Mouse (Mus musculus) hindbrain, embryonic 15.5 days (tissue): Measurements from ENCODE around the gene 2810021J22Rik. TPM values are rescaled to one million over a fixed set of nuclear protein-coding genes. Genes with fewer than 3 reads are reported as not detected.
"Not testable (repeated sequence)": the region's sequence is repeated elsewhere in the genome, so short reads cannot be mapped to it uniquely, and the experiment has no call there.

Source experiments
- ATAC-seq: fragments of 200-750 bp; cut with Nextera tagmentation; 2 replicates; pipeline ENCODE4 v1.8.0; 2017; ENCODE audit warnings: low read depth, moderate number of reproducible peaks, moderate TSS enrichment; ENCODE audit not compliant: low FRiP score
- H3K27ac ChIP-seq: fragments of 300-500 bp; sonication (generic); replicated peaks from 2 replicates; pipeline ENCODE4 v1.5.1; 2015; ENCODE audit warnings: mild to moderate bottlenecking, inconsistent platforms
- H3K27me3 ChIP-seq: fragments of 300-500 bp; sonication (generic); 2 replicates; pipeline ENCODE4 v1.6.1; 2015; ENCODE audit warnings: control low read depth, inconsistent platforms
- H3K36me3 ChIP-seq: fragments of 300-500 bp; sonication (generic); 2 replicates; pipeline ENCODE4 v1.6.1; 2015; ENCODE audit warnings: control low read depth, inconsistent platforms
- H3K4me1 ChIP-seq: fragments of 300-500 bp; sonication (generic); replicated peaks from 2 replicates; pipeline ENCODE4 v1.6.1; 2015; ENCODE audit warnings: control low read depth, inconsistent platforms
- H3K4me2 ChIP-seq: fragments of 300-500 bp; sonication (generic); 2 replicates; pipeline ENCODE4 v1.6.1; 2015; ENCODE audit warnings: moderate library complexity, mild to moderate bottlenecking, inconsistent platforms
- H3K4me3 ChIP-seq: fragments of 300-500 bp; sonication (generic); 2 replicates; pipeline ENCODE4 v1.5.1; 2015; ENCODE audit warnings: mild to moderate bottlenecking, inconsistent platforms
- H3K9ac ChIP-seq: fragments of 300-500 bp; sonication (generic); 2 replicates; pipeline ENCODE4 v1.6.1; 2015; ENCODE audit warnings: inconsistent platforms
- H3K9me3 ChIP-seq: fragments of 300-500 bp; sonication (generic); 2 replicates; pipeline ENCODE4 v1.6.1; 2016; ENCODE audit warnings: control low read depth, inconsistent platforms
- WGBS: fragments of 180-500 bp; shearing (Covaris S2); methylation state at CpG from one replicate; pipeline ENCODE4 v1.1.7; 2015; 5-methylcytosine and 5-hydroxymethylcytosine counted together
- polyA plus RNA-seq: library from polyadenylated mRNA; unstranded; fragments of >200 nt; fragmentation: Nextera tagmentation; extraction: Ambion mirVana; gene quantifications from 2 replicates; pipeline ENCODE4 v1.2.1, GENCODE M21; 2015

Gene 2810021J22Rik
- 10.0 and 11.8 TPM in 2 replicates for polyA plus RNA-seq

- H3K9me3 ChIP-seq: no peaks in the 10 kb centered on the region
- no peaks in the 10 kb centered on the region for H3K27me3 ChIP-seq
- H3K9ac ChIP-seq: peak within 1 kb of the TSS; percentile 90
- peaks cover 21% of the 10 kb centered on the region for H3K4me1 ChIP-seq
- peak within 1 kb of the TSS; percentile 89 for H3K4me2 ChIP-seq
- ATAC-seq: peak; percentile 89
- H3K4me3 ChIP-seq: peak within 1 kb of the TSS; percentile 85
- WGBS: 4% methylated on average over 37 of the region's 37 CpGs
- peaks cover 19% of the 10 kb centered on the region for H3K36me3 ChIP-seq
- peak within 1 kb of the TSS; percentile 90 for H3K27ac ChIP-seq
These were observed at the start of gene 2810021J22Rik for GRCm38 (mm10) chr11:58867039-58867953. 2810021J22Rik (plus strand) TSS chr11:58867216.

- H3K4me2 ChIP-seq, H3K4me1 ChIP-seq, H3K36me3 ChIP-seq, H3K9me3 ChIP-seq, H3K9ac ChIP-seq, H3K4me3 ChIP-seq, H3K27me3 ChIP-seq, ATAC-seq, H3K27ac ChIP-seq: not testable (repeated sequence)
These were observed 38.1 kb upstream of the 2810021J22Rik start, which contains the start of gene Olfr312 for GRCm38 (mm10) chr11:58828937-58829336. Olfr312 (plus strand) TSS chr11:58829237.

- no peaks in the 10 kb centered on the region for H3K9me3 ChIP-seq
- H3K36me3 ChIP-seq: no peaks in the 10 kb centered on the region
- H3K27ac ChIP-seq: no peak overlapping the region
- H3K9ac ChIP-seq: no peak overlapping the region
- H3K4me1 ChIP-seq: no peaks in the 10 kb centered on the region
- H3K4me3 ChIP-seq: no peak overlapping the region
- no peak overlapping the region for H3K4me2 ChIP-seq
- no peak for ATAC-seq
- 83% methylated on average over 3 of the region's 3 CpGs for WGBS
- H3K27me3 ChIP-seq: no peaks in the 10 kb centered on the region
These were observed 37.3 kb upstream of the 2810021J22Rik start for GRCm38 (mm10) chr11:58829764-58830163.

GRCm38 (mm10) chr11:58832541-58832940 lies 34.5 kb upstream of the 2810021J22Rik start:
- not testable (repeated sequence) for H3K27ac ChIP-seq, H3K27me3 ChIP-seq, H3K4me2 ChIP-seq, H3K9ac ChIP-seq, H3K36me3 ChIP-seq, ATAC-seq, H3K4me1 ChIP-seq, H3K9me3 ChIP-seq, H3K4me3 ChIP-seq
- 89% methylated on average over 3 of the region's 3 CpGs for whole genome bisulfite sequencing

DNA sequence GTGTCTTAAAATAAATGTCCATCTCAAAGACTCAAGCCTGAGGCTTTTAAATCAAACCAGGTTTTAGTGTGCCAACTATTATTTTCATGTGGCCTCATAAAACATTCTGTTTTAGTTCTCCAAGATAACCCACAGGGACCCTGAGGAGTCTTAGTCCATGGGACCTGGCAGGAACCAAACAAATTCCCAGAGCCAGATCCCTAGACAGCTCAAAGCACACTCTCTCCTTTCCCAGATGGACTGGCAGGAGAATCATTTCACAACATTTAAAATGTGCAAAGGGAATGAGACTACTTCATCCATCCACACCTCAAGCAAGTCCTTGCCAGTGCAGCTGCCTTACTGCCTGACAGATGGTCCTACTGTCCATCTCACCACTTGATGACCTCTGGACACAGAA lies 28.1 kb upstream of the 2810021J22Rik start, which contains the start of gene Olfr311:
Olfr311 (plus strand) TSS at position 301 of the 400 bp plus-strand sequence.
- not testable (repeated sequence) for H3K27ac ChIP-seq, H3K36me3 ChIP-seq, H3K4me3 ChIP-seq, H3K4me2 ChIP-seq, H3K9ac ChIP-seq, H3K4me1 ChIP-seq, H3K27me3 ChIP-seq, ATAC-seq, H3K9me3 ChIP-seq

GRCm38 (mm10) chr11:58846919-58847461 lies 20.0 kb upstream of the 2810021J22Rik start, which contains the start of gene Gm12258:
Gm12258 (plus strand) TSS chr11:58847158.
- ATAC-seq: peak; percentile 100
- Histone ChIP-seq H3K9me3 (no peaks in the 10 kb centered on the region), H3K4me3 (peak within 1 kb of the TSS; percentile 61), H3K4me2 (peak within 1 kb of the TSS; percentile 79), H3K27ac (peak within 1 kb of the TSS; percentile 88), H3K9ac (peak within 1 kb of the TSS; percentile 89), H3K36me3 (peaks cover 31% of the 10 kb centered on the region), H3K4me1 (peaks cover 14% of the 10 kb centered on the region), H3K27me3 (no peaks in the 10 kb centered on the region)
- under 1% methylated on average over 24 of the region's 24 CpGs for WGBS

GRCm38 (mm10) chr11:58847636-58848035 lies 19.4 kb upstream of the 2810021J22Rik start:
- H3K4me2 ChIP-seq: peak overlapping the region; percentile 79
- peaks cover 14% of the 10 kb centered on the region for H3K4me1 ChIP-seq
- 49% methylated on average over 9 of the region's 9 CpGs for WGBS
- no peaks in the 10 kb centered on the region for H3K27me3 ChIP-seq
- H3K4me3 ChIP-seq: peak overlapping the region; percentile 61
- H3K9me3 ChIP-seq: no peaks in the 10 kb centered on the region
- H3K9ac ChIP-seq: peak overlapping the region; percentile 89
- peaks cover 37% of the 10 kb centered on the region for H3K36me3 ChIP-seq
- ATAC-seq: no peak
- peak overlapping the region; percentile 88 for H3K27ac ChIP-seq

- 57% methylated on average over 2 of the region's 2 CpGs for WGBS
- H3K4me3 ChIP-seq: no peak overlapping the region
- H3K27me3 ChIP-seq: no peaks in the 10 kb centered on the region
- no peaks in the 10 kb centered on the region for H3K9me3 ChIP-seq
- H3K9ac ChIP-seq: no peak overlapping the region
- peaks cover 52% of the 10 kb centered on the region for H3K36me3 ChIP-seq
- peaks cover 14% of the 10 kb centered on the region for H3K4me1 ChIP-seq
- no peak overlapping the region for H3K27ac ChIP-seq
- no peak for ATAC-seq
- H3K4me2 ChIP-seq: no peak overlapping the region
These were observed 17.3 kb upstream of the 2810021J22Rik start for GRCm38 (mm10) chr11:58849731-58850130.

GRCm38 (mm10) chr11:58860744-58861143 lies 6.3 kb upstream of the 2810021J22Rik start:
- Histone ChIP-seq H3K9ac (no peak overlapping the region), H3K4me3 (no peak overlapping the region), H3K27me3 (no peaks in the 10 kb centered on the region), H3K27ac (no peak overlapping the region), H3K36me3 (peaks cover 51% of the 10 kb centered on the region), H3K4me1 (no peaks in the 10 kb centered on the region), H3K4me2 (no peak overlapping the region), H3K9me3 (peaks cover 11% of the 10 kb centered on the region; the same call in 1 of the 2 replicates)
- ATAC-seq: no peak
- 97% methylated on average over 8 of the region's 8 CpGs for WGBS

DNA sequence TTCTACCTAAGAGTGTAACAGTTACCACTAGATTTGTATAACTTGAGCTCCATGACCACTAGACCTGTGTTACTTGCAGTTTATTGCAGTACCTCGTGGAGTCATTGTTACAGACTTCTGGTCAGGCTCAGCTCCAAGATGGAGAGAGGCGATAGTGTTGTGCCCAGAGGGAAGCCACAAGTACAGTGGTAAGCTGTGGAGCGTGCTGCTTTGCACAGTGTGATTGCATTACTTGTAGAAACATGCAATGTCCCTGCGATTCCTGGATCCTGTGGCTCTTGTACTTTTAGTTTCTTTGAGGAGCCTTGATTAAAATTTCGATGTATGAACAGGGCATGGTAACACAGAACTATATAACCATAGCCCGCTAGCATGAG lies 926 bp downstream of the 2810021J22Rik start:
- H3K4me3 ChIP-seq: peak overlapping the region; percentile 85
- peaks cover 19% of the 10 kb centered on the region for H3K36me3 ChIP-seq
- H3K4me2 ChIP-seq: peak overlapping the region; percentile 89
- no peaks in the 10 kb centered on the region for H3K9me3 ChIP-seq
- peaks cover 21% of the 10 kb centered on the region for H3K4me1 ChIP-seq
- H3K27ac ChIP-seq: peak overlapping the region; percentile 90; the same call in 1 of the 2 replicates
- WGBS: 82% methylated on average over 6 of the region's 6 CpGs
- no peaks in the 10 kb centered on the region for H3K27me3 ChIP-seq
- peak overlapping the region; percentile 90; the same call in 1 of the 2 replicates for H3K9ac ChIP-seq
- ATAC-seq: no peak

DNA sequence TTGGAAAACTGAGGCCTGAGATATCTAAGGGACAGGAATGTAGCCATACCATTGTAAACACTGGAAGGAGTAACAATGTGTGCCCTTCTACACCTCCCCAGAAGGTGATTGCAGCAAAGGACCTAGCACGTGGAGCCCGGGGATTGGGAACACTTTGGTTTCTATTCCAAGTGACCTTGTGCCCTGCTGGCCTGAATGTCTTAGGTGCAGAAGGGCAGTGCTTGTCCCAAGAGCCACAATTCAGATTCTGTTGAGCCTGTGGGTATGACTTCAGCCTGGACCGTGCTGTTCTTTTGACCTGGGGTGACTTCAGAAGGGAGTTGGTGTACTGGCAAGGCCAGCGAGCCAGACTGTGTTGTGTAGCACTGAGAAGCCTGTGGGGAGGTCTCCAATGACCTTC lies 3.9 kb downstream of the 2810021J22Rik start:
- ATAC-seq: no peak
- no peak overlapping the region for H3K27ac ChIP-seq
- 96% methylated on average over 4 of the region's 4 CpGs for WGBS

DNA sequence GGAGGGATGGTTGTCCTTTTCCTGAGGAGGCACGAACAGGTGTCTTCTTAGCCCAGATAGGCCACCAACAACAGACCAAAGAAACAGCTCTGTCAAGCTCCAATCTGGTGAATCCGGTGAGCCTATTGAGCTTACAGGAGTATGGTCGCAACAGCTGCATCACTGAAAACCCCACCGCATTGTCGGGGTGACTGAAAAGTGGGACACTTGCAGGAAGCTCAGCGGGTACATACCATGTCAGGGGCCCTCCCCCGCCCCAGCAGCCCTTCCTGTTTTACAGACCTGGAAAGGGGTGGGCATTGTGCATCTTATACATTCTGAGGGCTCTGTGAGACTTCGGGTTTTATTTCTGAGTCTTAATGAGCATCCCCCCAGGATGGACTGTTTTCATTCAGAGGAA lies 16.7 kb downstream of the 2810021J22Rik start:
- Histone ChIP-seq H3K4me2 (no peak overlapping the region), H3K4me3 (no peak overlapping the region), H3K27ac (no peak overlapping the region), H3K27me3 (no peaks in the 10 kb centered on the region), H3K9me3 (no peaks in the 10 kb centered on the region), H3K9ac (no peak overlapping the region), H3K4me1 (no peaks in the 10 kb centered on the region), H3K36me3 (peaks cover 32% of the 10 kb centered on the region)
- ATAC-seq: no peak
- WGBS: 89% methylated on average over 8 of the region's 8 CpGs

More for the DNA sequence above, 3.9 kb downstream of the 2810021J22Rik start:
- no peaks in the 10 kb centered on the region for H3K27me3 ChIP-seq
- H3K9me3 ChIP-seq: no peaks in the 10 kb centered on the region
- H3K36me3 ChIP-seq: peaks cover 24% of the 10 kb centered on the region
- H3K4me1 ChIP-seq: peaks cover 21% of the 10 kb centered on the region
- H3K9ac ChIP-seq: no peak overlapping the region
- H3K4me3 ChIP-seq: no peak overlapping the region
- no peak overlapping the region for H3K4me2 ChIP-seq
